ENCODE assay signal across 8 mouse cellular contexts in the genomic region with DNA sequence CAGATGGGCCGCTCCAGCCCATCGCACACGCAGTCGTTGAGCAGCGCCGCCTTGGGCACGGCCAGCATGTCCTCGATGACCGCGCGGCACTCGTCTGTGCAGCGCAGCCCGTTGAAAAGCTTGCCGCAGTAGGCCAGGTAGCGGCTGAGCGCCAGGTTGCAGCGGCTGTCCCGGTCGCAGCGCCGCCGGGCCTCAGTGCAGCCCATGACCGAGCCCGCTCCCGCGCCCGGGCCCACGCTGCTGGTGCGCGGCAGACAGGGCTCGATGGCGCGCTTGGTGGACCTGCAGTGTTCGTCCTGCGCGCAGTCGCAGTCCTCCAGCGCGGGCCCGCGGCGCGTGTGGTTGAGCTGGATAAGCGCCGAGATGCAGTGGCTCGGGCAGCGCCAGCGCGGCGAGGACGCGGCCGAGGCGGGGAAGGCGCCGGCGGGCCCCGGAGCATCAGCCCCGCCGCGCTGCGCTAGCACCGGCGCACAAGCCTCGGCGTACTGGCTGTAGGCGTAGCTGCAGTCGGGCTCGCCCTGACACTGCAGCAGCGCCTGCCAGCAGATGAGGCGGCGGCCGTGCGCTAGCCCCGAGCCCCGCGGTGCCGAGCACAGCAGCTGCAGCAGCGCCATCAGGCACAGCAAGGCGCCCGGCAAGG. TPM values are rescaled to one million over a fixed set of nuclear protein-coding genes. Genes with fewer than 3 reads are reported as not detected.
DNase-seq lines count a peak whose midpoint lies in the region; ATAC-seq and TF ChIP-seq lines count a peak whose summit lies in the region.

No protein-coding gene starts in this region.

- no peak for TF ChIP-seq POLR2A in spleen, adult 2 months (IDR thresholded peaks at IDR 0.05; ENCODE audit: low read depth, low read length)

- H3K4me3 ChIP-seq in spleen, adult 2 months (ENCODE audit: extremely low read depth, insufficient read depth, insufficient read length) = peak overlapping the region; percentile 17; the same call in 1 of the 2 replicates
- H3K4me3 ChIP-seq in embryonic facial prominence, embryonic 13.5 days = peak overlapping the region; percentile 99
- H3K4me3 ChIP-seq in heart, embryonic 12.5 days = peak overlapping the region; percentile 71
- peak overlapping the region; percentile 48 for H3K4me3 ChIP-seq in liver, embryonic 15.5 days (replicated peaks)

- peak overlapping the region; percentile 99 for H3K9ac ChIP-seq in embryonic facial prominence, embryonic 13.5 days
- H3K9ac ChIP-seq in heart, embryonic 12.5 days = peak overlapping the region; percentile 87
- H3K9ac ChIP-seq in liver, embryonic 15.5 days = no peak overlapping the region

- TF ChIP-seq CTCF in spleen, adult 2 months (IDR thresholded peaks at IDR 0.05; ENCODE audit: extremely low read depth, insufficient read depth, insufficient read length, insufficient replicate concordance) = no peak

- H3K36me3 ChIP-seq in spleen, adult 2 months (ENCODE audit: control insufficient read depth, insufficient read depth, low read length) = no peaks in the 10 kb centered on the region
- H3K36me3 ChIP-seq in embryonic facial prominence, embryonic 13.5 days = peaks cover 13% of the 10 kb centered on the region
- no peaks in the 10 kb centered on the region for H3K36me3 ChIP-seq in heart, embryonic 12.5 days
- H3K36me3 ChIP-seq in liver, embryonic 15.5 days (replicated peaks) = no peaks in the 10 kb centered on the region

- ATAC-seq in embryonic facial prominence, embryonic 13.5 days (ENCODE audit: insufficient number of reproducible peaks, insufficient read depth, low FRiP score, low TSS enrichment, low read depth) = 0 out of 2 replicates have a peak, but pooled peaks have one; percentile 0
- ATAC-seq in heart, embryonic 12.5 days (ENCODE audit: insufficient number of reproducible peaks, low FRiP score) = peak; percentile 39
- ATAC-seq in liver, embryonic 15.5 days (ENCODE audit: insufficient read depth) = no peak

- peaks cover 12% of the 10 kb centered on the region for H3K27me3 ChIP-seq in spleen, adult 2 months (ENCODE audit: control insufficient read depth, insufficient read depth, low read length)
- H3K27me3 ChIP-seq in embryonic facial prominence, embryonic 13.5 days = no peaks in the 10 kb centered on the region
- no peaks in the 10 kb centered on the region for H3K27me3 ChIP-seq in heart, embryonic 12.5 days (replicated peaks)
- H3K27me3 ChIP-seq in liver, embryonic 15.5 days = peaks cover 84% of the 10 kb centered on the region

- H3K9me3 ChIP-seq in embryonic facial prominence, embryonic 13.5 days = no peaks in the 10 kb centered on the region
- no peaks in the 10 kb centered on the region for H3K9me3 ChIP-seq in heart, embryonic 12.5 days (replicated peaks)
- H3K9me3 ChIP-seq in liver, embryonic 15.5 days (replicated peaks) = no peaks in the 10 kb centered on the region

- peak overlapping the region; percentile 63 for H3K4me2 ChIP-seq in embryonic facial prominence, embryonic 13.5 days
- H3K4me2 ChIP-seq in heart, embryonic 12.5 days = peak overlapping the region; percentile 93
- H3K4me2 ChIP-seq in liver, embryonic 15.5 days = peak overlapping the region; percentile 68

- no peaks in the 10 kb centered on the region for H3K4me1 ChIP-seq in spleen, adult 2 months (ENCODE audit: control insufficient read depth, insufficient read depth, insufficient read length)
- peaks cover 36% of the 10 kb centered on the region for H3K4me1 ChIP-seq in embryonic facial prominence, embryonic 13.5 days
- peaks cover 25% of the 10 kb centered on the region for H3K4me1 ChIP-seq in heart, embryonic 12.5 days (replicated peaks)
- no peaks in the 10 kb centered on the region; the same call in 1 of the 2 replicates for H3K4me1 ChIP-seq in liver, embryonic 15.5 days (replicated peaks)

- WGBS in spleen, adult 2 months = 3% methylated on average over 82 of the region's 82 CpGs
- under 1% methylated on average over 76 of the region's 82 CpGs for whole genome bisulfite sequencing in embryonic facial prominence, embryonic 13.5 days
- 1% methylated on average over 82 of the region's 82 CpGs for WGBS in heart, embryonic 12.5 days
- under 1% methylated on average over 77 of the region's 82 CpGs for WGBS in liver, embryonic 15.5 days (ENCODE audit: insufficient replicate concordance)

- peak overlapping the region; percentile 57; the same call in 1 of the 2 replicates for H3K27ac ChIP-seq in spleen, adult 2 months (ENCODE audit: insufficient read depth, low read length)
- H3K27ac ChIP-seq in embryonic facial prominence, embryonic 13.5 days = peak overlapping the region; percentile 100
- peak overlapping the region; percentile 97 for H3K27ac ChIP-seq in heart, embryonic 12.5 days (ENCODE audit: poor library complexity, severe bottlenecking)
- peak overlapping the region; percentile 24; the same call in 1 of the 2 replicates for H3K27ac ChIP-seq in liver, embryonic 15.5 days (replicated peaks)

- DNase-seq in spleen, adult 2 months (ENCODE audit: low read depth in 1 of 2, low spot score in 2 of 2) = no peak
- DNase-seq in spleen, postnatal 36 days (ENCODE audit: low spot score in 2 of 2) = no peak
- DNase-seq in kidney, postnatal 14 days = peak; percentile 80
- peak; percentile 41 for DNase-seq in ovary, postnatal 10 days (ENCODE audit: low spot score)
- DNase-seq in thymus, postnatal 25 days = no peak

RNA-seq across cellular contexts. Expression of a gene that starts 0.9 kb away (rescaled TPM):
- 17.7 and 44.2 TPM in 2 replicates for polyA plus RNA-seq in spleen, adult 2 months (2012; rRNA removed)
- polyA plus RNA-seq in embryonic facial prominence, embryonic 13.5 days (2015; fragmentation: Nextera tagmentation; extraction: Ambion mirVana) = 188 and 209 TPM in 2 replicates
- polyA plus RNA-seq in heart, embryonic 12.5 days (2016; fragmentation: Nextera tagmentation; extraction: Ambion mirVana) = 55.2 and 56.6 TPM in 2 replicates
- 3.2 and 3.5 TPM in 2 replicates for polyA plus RNA-seq in liver, embryonic 15.5 days (2015; fragmentation: Nextera tagmentation; extraction: Ambion mirVana)

Comparison
In these comparisons a context has a peak if more than half of its experiments do, and no peak if none do; other contexts are left out.
1. DNase-seq: peak in kidney, postnatal 14 days (single experiment) and ovary, postnatal 10 days (single experiment); none in spleen, adult 2 months (0 of 2), spleen, postnatal 36 days (0 of 2) and thymus, postnatal 25 days (single experiment).
2. H3K27ac ChIP-seq: peak in every context shown above with its lines; median percentile 100 in embryonic facial prominence, embryonic 13.5 days; 97 in heart, embryonic 12.5 days; 57 in spleen, adult 2 months; 24 in liver, embryonic 15.5 days.
3. H3K4me3 ChIP-seq: peak in every context shown above with its lines; median percentile 99 in embryonic facial prominence, embryonic 13.5 days; 71 in heart, embryonic 12.5 days; 48 in liver, embryonic 15.5 days; 17 in spleen, adult 2 months.
4. Peak in every context shown above with its lines, with median percentiles within 50 percentile points of each other: H3K4me2 ChIP-seq.